Mouse (Mus musculus) embryonic facial prominence, embryonic 14.5 days (tissue): ENCODE measurements around the gene Zdhhc20. TPM values are rescaled to one million over a fixed set of nuclear protein-coding genes. Genes with fewer than 3 reads are reported as not detected.
"Not testable (repeated sequence)": the region's sequence is repeated elsewhere in the genome, so short reads cannot be mapped to it uniquely, and the experiment has no call there.

ENCODE experiments used
- ATAC-seq: fragments of 200-750 bp; cut with Nextera tagmentation; 2 replicates; pipeline ENCODE4 v1.8.0; 2017; ENCODE audit warnings: low read depth, moderate number of reproducible peaks, moderate TSS enrichment
- DNase-seq: peaks from one replicate; pipeline ENCODE4 v3.0.0-alpha.2; 2015; ENCODE audit warnings: low spot score
- H3K27ac ChIP-seq: fragments of 300-500 bp; sonication (generic); replicated peaks from 2 replicates; pipeline ENCODE4 v1.5.1; 2014; ENCODE audit warnings: low read depth, mild to moderate bottlenecking, low read length, moderate library complexity
- H3K27me3 ChIP-seq: fragments of 300-500 bp; sonication (generic); replicated peaks from 2 replicates; pipeline ENCODE4 v1.6.1; 2014; ENCODE audit warnings: low read length; ENCODE audit not compliant: control insufficient read depth, insufficient read depth
- H3K36me3 ChIP-seq: fragments of 300-500 bp; sonication (generic); 2 replicates; pipeline ENCODE4 v1.6.1; 2014; ENCODE audit warnings: low read length, mixed read lengths; ENCODE audit not compliant: control insufficient read depth, insufficient read depth
- H3K4me1 ChIP-seq: fragments of 300-500 bp; sonication (generic); 2 replicates; pipeline ENCODE4 v1.6.1; 2014; ENCODE audit warnings: antibody characterized with exemption, low read length; ENCODE audit not compliant: control insufficient read depth, insufficient read depth
- H3K4me2 ChIP-seq: fragments of 300-500 bp; sonication (generic); 2 replicates; pipeline ENCODE4 v1.6.1; 2014; ENCODE audit warnings: low read depth, mild to moderate bottlenecking, low read length, moderate library complexity, mixed read lengths
- H3K4me3 ChIP-seq: fragments of 300-500 bp; sonication (generic); 2 replicates; pipeline ENCODE4 v1.5.1; 2014; ENCODE audit warnings: low read depth, mild to moderate bottlenecking, low read length
- H3K9ac ChIP-seq: fragments of 300-500 bp; sonication (generic); 2 replicates; pipeline ENCODE4 v1.6.1; 2014; ENCODE audit warnings: low read depth, mild to moderate bottlenecking, low read length, moderate library complexity, mixed read lengths
- H3K9me3 ChIP-seq: fragments of 300-500 bp; sonication (generic); 2 replicates; pipeline ENCODE4 v1.6.1; 2016; ENCODE audit warnings: low read length; ENCODE audit not compliant: control insufficient read depth
- WGBS: fragments of 180-500 bp; shearing (Covaris S2); extraction: QIAGEN DNeasy Blood & Tissue Kit; methylation state at CpG from one replicate; pipeline ENCODE4 v1.1.7; 2014; 5-methylcytosine and 5-hydroxymethylcytosine counted together
- polyA plus RNA-seq: library from polyadenylated mRNA; unstranded; fragments of >200 nt; fragmentation: Nextera tagmentation; extraction: Ambion mirVana; gene quantifications from 2 replicates; pipeline ENCODE4 v1.2.1, GENCODE M21; 2014

Gene Zdhhc20
- polyA plus RNA-seq, 1 experiment from 2014 or later, result 49.6 TPM

- Histone ChIP-seq H3K4me1 (no peaks in the 10 kb centered on the region), H3K27ac (no peak overlapping the region), H3K36me3 (no peaks in the 10 kb centered on the region), H3K4me3 (no peak overlapping the region), H3K9ac (no peak overlapping the region), H3K27me3 (no peaks in the 10 kb centered on the region), H3K9me3 (no peaks in the 10 kb centered on the region), H3K4me2 (no peak overlapping the region)
- WGBS, result 66% methylated on average over 1 of the region's 1 CpGs
- ATAC-seq (no peak), DNase-seq (no peak)
Measured at GRCm38 (mm10) chr14:57901998-57902397, 11.9 kb upstream of the Zdhhc20 start.

DNA sequence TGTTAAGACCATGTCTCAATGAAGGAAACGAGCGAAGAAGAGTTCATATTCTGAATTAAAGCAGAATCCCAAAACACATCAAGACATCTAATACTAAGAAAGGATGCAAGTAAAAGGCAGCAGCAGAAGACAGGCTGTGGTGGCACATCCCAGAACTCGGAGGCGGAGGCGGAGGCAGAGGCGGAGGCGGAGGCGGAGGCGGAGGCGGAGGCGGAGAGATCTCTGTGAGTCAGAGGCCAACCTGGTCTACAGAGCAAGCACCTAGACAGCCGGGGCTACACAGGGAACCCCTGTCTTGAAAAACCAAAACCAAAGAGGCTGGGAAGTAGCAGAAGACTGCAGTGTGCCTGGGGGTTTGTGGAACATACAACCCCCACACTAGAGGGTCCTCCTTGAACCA, 6.8 kb upstream of the Zdhhc20 start:
- H3K27me3 ChIP-seq, result no peaks in the 10 kb centered on the region
- H3K9me3 ChIP-seq, result no peaks in the 10 kb centered on the region
- no peaks in the 10 kb centered on the region for H3K36me3 ChIP-seq
- no peak overlapping the region for H3K4me2 ChIP-seq
- WGBS, result 91% methylated on average over 12 of the region's 12 CpGs
- H3K9ac ChIP-seq, result no peak overlapping the region
- H3K4me1 ChIP-seq, result no peaks in the 10 kb centered on the region
- no peak overlapping the region for H3K27ac ChIP-seq
- ATAC-seq (no peak), DNase-seq (no peak)
- no peak overlapping the region for H3K4me3 ChIP-seq

GRCm38 (mm10) chr14:57896088-57896871, 6.2 kb upstream of the Zdhhc20 start:
- not testable (repeated sequence) for H3K9ac ChIP-seq, H3K27me3 ChIP-seq, H3K4me2 ChIP-seq, DNase-seq, H3K27ac ChIP-seq, H3K4me1 ChIP-seq, H3K9me3 ChIP-seq, ATAC-seq, H3K4me3 ChIP-seq, H3K36me3 ChIP-seq
- 73% methylated on average over 8 of the region's 8 CpGs for WGBS

GRCm38 (mm10) chr14:57894346-57894745, 4.3 kb upstream of the Zdhhc20 start:
- no peak overlapping the region for H3K9ac ChIP-seq
- no peak overlapping the region for H3K27ac ChIP-seq
- no peaks in the 10 kb centered on the region for H3K4me1 ChIP-seq
- no peaks in the 10 kb centered on the region for H3K9me3 ChIP-seq
- WGBS, result 85% methylated on average over 2 of the region's 2 CpGs
- no peak for ATAC-seq
- H3K27me3 ChIP-seq, result no peaks in the 10 kb centered on the region
- H3K36me3 ChIP-seq, result no peaks in the 10 kb centered on the region
- no peak overlapping the region for H3K4me2 ChIP-seq
- H3K4me3 ChIP-seq, result no peak overlapping the region
- no peak for DNase-seq

GRCm38 (mm10) chr14:57892961-57893360, 2.9 kb upstream of the Zdhhc20 start:
- Histone ChIP-seq H3K4me1 (no peaks in the 10 kb centered on the region), H3K36me3 (no peaks in the 10 kb centered on the region), H3K9ac (no peak overlapping the region), H3K9me3 (no peaks in the 10 kb centered on the region), H3K27ac (no peak overlapping the region), H3K27me3 (no peaks in the 10 kb centered on the region), H3K4me2 (no peak overlapping the region), H3K4me3 (no peak overlapping the region)
- ATAC-seq (no peak), DNase-seq (no peak)
- WGBS, result 92% methylated on average over 1 of the region's 1 CpGs

DNA sequence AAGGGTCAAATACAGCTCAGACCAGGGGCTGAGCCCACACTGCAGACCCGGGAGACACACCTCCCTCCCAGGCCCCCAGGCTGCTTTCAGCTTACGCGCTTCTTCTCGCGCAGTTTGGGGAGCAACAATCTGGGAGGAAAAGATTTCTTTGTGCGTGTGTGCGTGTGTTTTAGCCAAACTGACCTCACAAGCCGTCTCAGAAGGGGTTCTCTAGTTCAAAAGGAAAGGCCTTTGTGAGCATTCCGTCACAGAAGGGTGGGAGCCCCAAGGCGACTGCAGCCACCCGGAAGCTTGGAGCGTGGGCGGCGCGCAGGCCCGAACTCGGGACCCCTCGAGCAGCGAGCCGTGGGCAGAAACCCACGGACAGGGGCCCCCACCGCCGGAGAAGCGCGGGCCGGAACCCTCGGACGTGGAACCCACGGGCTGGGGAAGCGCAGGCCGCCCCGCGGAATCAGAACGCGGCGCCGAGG, 500 bp downstream of the Zdhhc20 start:
- Histone ChIP-seq H3K4me3 (peak overlapping the region; percentile 83), H3K36me3 (no peaks in the 10 kb centered on the region), H3K4me2 (peak overlapping the region; percentile 73), H3K9ac (peak overlapping the region; percentile 97), H3K27ac (peak overlapping the region; percentile 89), H3K27me3 (no peaks in the 10 kb centered on the region), H3K4me1 (no peaks in the 10 kb centered on the region), H3K9me3 (no peaks in the 10 kb centered on the region)
- ATAC-seq (peak; percentile 16; the same call in 1 of the 2 replicates), DNase-seq (peak; percentile 73)
- under 1% methylated on average over 9 of the region's 37 CpGs for WGBS

GRCm38 (mm10) chr14:57887171-57887570, 2.9 kb downstream of the Zdhhc20 start:
- ATAC-seq, result no peak
- 73% methylated on average over 8 of the region's 8 CpGs for WGBS
- Histone ChIP-seq H3K4me1 (no peaks in the 10 kb centered on the region), H3K27me3 (no peaks in the 10 kb centered on the region), H3K9me3 (no peaks in the 10 kb centered on the region), H3K27ac (no peak overlapping the region), H3K36me3 (no peaks in the 10 kb centered on the region), H3K4me2 (no peak overlapping the region), H3K9ac (no peak overlapping the region), H3K4me3 (no peak overlapping the region)
- no peak for DNase-seq

GRCm38 (mm10) chr14:57886032-57886431, 4.0 kb downstream of the Zdhhc20 start:
- ATAC-seq (no peak), DNase-seq (no peak)
- no peaks in the 10 kb centered on the region for H3K36me3 ChIP-seq
- 78% methylated on average over 2 of the region's 2 CpGs for WGBS
- H3K27ac ChIP-seq, result no peak overlapping the region
- H3K4me3 ChIP-seq, result no peak overlapping the region
- no peak overlapping the region for H3K4me2 ChIP-seq
- no peaks in the 10 kb centered on the region for H3K4me1 ChIP-seq
- H3K9ac ChIP-seq, result no peak overlapping the region
- H3K9me3 ChIP-seq, result no peaks in the 10 kb centered on the region
- no peaks in the 10 kb centered on the region for H3K27me3 ChIP-seq

DNA sequence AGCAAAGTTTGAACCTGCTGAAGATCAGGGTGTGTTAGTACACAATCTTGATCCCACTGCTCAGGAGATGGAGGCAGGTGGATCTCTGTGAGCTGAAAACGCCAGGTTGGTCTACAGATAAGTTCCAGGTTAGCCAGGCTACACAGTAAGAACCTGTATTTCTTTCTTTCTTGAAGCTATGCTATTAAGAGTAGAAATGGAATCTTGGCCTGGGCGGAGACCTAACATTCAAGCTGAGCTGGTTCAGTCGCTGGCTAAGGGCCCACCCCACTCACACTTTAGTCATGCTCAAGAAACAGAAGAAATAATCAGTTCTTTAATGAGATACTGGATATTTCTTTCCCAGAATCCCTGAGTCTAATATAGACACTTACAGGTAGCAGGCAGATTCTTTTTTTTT, 6.7 kb downstream of the Zdhhc20 start:
- H3K9ac ChIP-seq, result no peak overlapping the region
- H3K4me2 ChIP-seq, result no peak overlapping the region
- no peaks in the 10 kb centered on the region for H3K27me3 ChIP-seq
- 85% methylated on average over 3 of the region's 3 CpGs for WGBS
- H3K4me1 ChIP-seq, result no peaks in the 10 kb centered on the region
- H3K27ac ChIP-seq, result 0 out of 2 replicates have a peak overlapping the region, but pooled peaks have one; percentile 33
- H3K9me3 ChIP-seq, result no peaks in the 10 kb centered on the region
- ATAC-seq (no peak), DNase-seq (peak; percentile 61)
- H3K4me3 ChIP-seq, result no peak overlapping the region
- H3K36me3 ChIP-seq, result no peaks in the 10 kb centered on the region
